Mouse (Mus musculus) C3H10T1/2 (cell line): Measurements from ENCODE around the gene Vmn1r89. TPM values are rescaled to one million over a fixed set of nuclear protein-coding genes. Genes with fewer than 3 reads are reported as not detected.

Experiments used
- polyA plus RNA-seq, 2 experiments: library from polyadenylated mRNA; unstranded; fragments of >200 nt; fragmentation: generic; extraction: Trizol; gene quantifications; one replicate each; pipeline ENCODE4 v1.2.1; 2012; ENCODE audit warnings: missing spikeins in 2 of 2

Vmn1r89 gene
- not detected for polyA plus RNA-seq

GRCm38 (mm10) chr7:13212720-13213119, at the start of gene Vmn1r89:
TSS of gene Vmn1r89 (plus strand) at chr7:13213020.

Other genes starting within 250 kb of the Vmn1r89 start
- 1 to 10 TPM; 3.1 to 9.2 TPM for gene Zfp324, start 247.2 kb upstream of the Vmn1r89 start, polyA plus RNA-seq
- gene Zfp446, start 235.2 kb upstream of the Vmn1r89 start, polyA plus RNA-seq = 1 to 10 TPM; 1.5 to 3.0 TPM
- gene Slc27a5, start 214.8 kb upstream of the Vmn1r89 start, polyA plus RNA-seq = under 1 TPM in 1 of 2 experiments, not detected in 1; 0.04 TPM
- gene Trim28, start 213.9 kb upstream of the Vmn1r89 start, polyA plus RNA-seq = 100 to 1,000 TPM; 465 to 613 TPM
- 10 to 100 TPM; 16.4 to 22.3 TPM for gene Zbtb45, start 203.0 kb upstream of the Vmn1r89 start, polyA plus RNA-seq
- gene Chmp2a, start 178.2 kb upstream of the Vmn1r89 start, polyA plus RNA-seq = 100 to 1,000 TPM; 141 to 255 TPM
- 100 to 1,000 TPM; 117 to 284 TPM for gene Ube2m, start 174.7 kb upstream of the Vmn1r89 start, polyA plus RNA-seq
- gene Mzf1, start 158.3 kb upstream of the Vmn1r89 start, polyA plus RNA-seq = 1 to 10 TPM in 1 of 2 experiments, under 1 TPM in 1; 0.67 to 4.8 TPM
- not detected for gene Vmn1r85, start 117.8 kb upstream of the Vmn1r89 start, polyA plus RNA-seq
- not detected for gene Vmn1r86, start 93.1 kb upstream of the Vmn1r89 start, polyA plus RNA-seq
- not detected for gene Vmn1r87, start 72.9 kb upstream of the Vmn1r89 start, polyA plus RNA-seq
- gene Vmn1r88, start 53.5 kb upstream of the Vmn1r89 start, polyA plus RNA-seq = under 1 TPM in 1 of 2 experiments, not detected in 1; 0.02 TPM
- gene Lig1, start 64.3 kb downstream of the Vmn1r89 start, polyA plus RNA-seq = 100 to 1,000 TPM in 1 of 2 experiments, 10 to 100 TPM in 1; 40.3 to 121 TPM
- gene Zswim9, start 65.7 kb downstream of the Vmn1r89 start, polyA plus RNA-seq = 1 to 10 TPM in 1 of 2 experiments, under 1 TPM in 1; 0.66 to 5.3 TPM
- gene Pla2g4c, start 111.6 kb downstream of the Vmn1r89 start, polyA plus RNA-seq = under 1 TPM; 0.01 to 0.09 TPM
- not detected for gene Cabp5, start 185.1 kb downstream of the Vmn1r89 start, polyA plus RNA-seq
- gene Bsph1, start 237.8 kb downstream of the Vmn1r89 start, polyA plus RNA-seq = not detected